Mouse (Mus musculus) megakaryocyte, embryonic 14.5 days (primary cell): ENCODE results near the gene Polr2m.

ENCODE experiments used
- FLI1 ChIP-seq: IDR thresholded peaks from 2 replicates; pipeline ENCODE4 v1.6.1; 2012; ENCODE audit warnings: low read length, inconsistent platforms, mixed read lengths
- GATA1 ChIP-seq: IDR thresholded peaks from 3 replicates; pipeline ENCODE4 v1.6.1; 2012; ENCODE audit warnings: mixed read lengths, low read length, inconsistent platforms, borderline replicate concordance

- TF ChIP-seq FLI1 (no peak), GATA1 (no peak)
Measured at GRCm38 (mm10) chr9:71466111-71466510, 19.6 kb downstream of the Polr2m start.
